Mouse (Mus musculus): ENCODE data around the gene Nlgn1.

Gene Nlgn1

DNA sequence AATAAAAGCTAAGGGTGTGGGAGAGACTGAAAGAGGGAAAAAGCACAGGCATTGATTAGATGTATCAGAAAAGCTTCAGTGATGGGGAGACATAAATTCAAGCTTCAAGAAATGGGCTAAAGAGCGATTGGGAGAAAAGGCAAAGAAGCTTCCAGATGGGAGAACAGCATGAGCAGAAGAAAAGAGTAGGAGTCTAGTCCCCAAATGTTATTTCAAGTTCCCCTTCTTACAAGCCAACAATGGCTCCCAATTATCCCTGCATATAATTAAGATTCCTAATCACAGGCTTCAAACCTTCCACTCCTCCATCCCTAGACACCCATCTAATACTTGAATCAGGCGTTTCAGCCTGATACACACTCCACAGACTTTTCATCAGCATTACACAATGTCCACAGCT lies 292.6 kb downstream of the Nlgn1 start:
- no peak for DNase-seq

DNA sequence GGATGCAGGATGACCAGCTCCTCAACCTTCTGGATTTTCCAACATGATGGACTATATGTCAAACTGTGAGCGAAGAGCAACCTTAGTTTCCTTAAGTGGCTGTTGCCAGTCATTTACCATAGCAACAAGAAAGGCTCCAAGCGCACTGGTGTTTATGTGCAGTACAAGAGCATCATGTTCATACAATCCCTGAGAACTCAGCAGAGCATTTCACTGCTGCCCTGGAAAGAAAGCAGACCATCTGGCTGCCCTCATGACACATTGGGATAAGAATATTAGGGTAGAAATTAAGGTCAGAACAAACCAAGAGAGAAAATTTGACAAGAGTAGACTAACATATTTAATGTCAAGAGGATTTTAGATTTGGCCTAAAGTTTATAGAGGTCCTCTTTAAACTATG lies 306.2 kb downstream of the Nlgn1 start:
- no peak for DNase-seq

DNA sequence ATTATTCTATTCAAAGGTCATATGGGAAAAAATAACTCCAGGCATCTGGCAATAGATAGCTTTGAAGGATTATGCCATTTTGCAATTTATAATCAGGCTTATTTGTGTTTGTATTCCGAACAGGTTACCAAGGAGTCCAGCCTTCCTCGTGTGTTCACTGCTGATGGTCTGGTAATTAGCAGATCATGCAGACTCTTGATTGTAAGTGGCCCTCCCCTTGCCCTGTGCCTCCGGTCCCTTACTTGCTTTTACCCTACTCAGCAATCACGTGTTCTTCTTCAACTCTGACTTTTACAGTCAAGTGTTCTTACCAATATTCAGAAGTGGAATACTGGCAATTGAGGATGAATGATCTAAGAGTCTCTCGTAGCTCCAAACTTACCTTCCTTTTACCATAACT lies 309.0 kb downstream of the Nlgn1 start:
- DNase-seq, result no peak

DNA sequence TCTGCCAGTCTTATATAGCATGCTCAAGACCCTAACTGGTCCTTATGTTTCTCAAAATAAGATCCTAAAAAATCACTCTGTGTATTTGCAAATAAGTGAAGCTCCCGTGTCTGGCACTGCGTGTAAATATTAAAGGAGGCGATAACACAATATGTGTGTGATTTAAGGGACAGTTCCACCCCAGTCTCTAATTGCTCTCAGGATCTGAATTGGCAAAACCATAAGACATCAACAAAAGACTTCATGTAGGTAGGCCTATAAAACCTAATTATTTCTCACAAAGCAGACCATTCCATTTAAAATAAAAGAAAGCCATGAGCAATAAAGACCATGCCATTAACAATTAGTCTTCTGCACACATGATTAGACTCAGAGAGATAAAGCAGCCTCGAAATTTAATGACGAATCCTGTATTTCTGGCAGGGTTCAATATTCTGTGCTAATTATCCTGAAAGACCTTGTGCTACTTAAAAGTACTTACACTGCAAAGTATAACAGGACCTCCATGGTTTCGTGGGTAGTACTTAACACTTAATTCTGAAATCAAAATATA lies 310.6 kb downstream of the Nlgn1 start:
- DNase-seq, result no peak

DNA sequence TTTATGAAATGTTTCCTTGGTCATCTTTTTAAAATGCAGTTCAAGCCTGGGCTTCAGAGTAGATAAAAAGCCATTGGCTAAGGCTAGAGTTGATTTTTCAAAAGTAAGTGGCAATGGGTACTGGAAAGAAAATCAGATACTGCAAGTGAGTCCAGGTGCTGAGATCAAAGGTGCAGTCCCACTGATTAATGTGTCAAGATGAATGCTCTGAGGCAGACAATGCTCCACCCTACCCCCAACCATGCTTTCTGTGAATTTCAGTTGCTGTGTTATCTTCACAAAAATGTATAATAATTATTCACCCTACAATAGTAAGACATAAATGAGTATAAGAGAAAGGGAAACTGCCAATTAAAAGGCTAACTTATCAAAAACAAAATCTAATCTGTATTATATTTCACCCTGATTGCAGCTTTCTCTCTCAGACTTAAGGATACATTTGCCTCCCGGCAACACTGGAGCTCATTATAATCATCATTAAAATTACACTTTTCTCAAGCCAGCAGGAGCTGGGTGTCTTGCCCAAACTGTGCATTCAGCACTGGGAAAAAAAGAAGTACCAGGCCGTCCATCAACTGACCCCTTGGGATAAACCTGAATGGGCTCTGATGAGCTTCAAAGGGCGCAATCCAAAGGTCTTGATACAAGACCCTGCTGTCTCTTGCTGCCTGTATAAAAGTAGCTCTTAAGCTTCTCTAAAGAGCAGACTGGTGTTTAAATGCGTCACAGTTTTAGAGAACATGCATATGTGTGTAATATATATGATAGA lies 320.8 kb downstream of the Nlgn1 start:
- no peak for DNase-seq

DNA sequence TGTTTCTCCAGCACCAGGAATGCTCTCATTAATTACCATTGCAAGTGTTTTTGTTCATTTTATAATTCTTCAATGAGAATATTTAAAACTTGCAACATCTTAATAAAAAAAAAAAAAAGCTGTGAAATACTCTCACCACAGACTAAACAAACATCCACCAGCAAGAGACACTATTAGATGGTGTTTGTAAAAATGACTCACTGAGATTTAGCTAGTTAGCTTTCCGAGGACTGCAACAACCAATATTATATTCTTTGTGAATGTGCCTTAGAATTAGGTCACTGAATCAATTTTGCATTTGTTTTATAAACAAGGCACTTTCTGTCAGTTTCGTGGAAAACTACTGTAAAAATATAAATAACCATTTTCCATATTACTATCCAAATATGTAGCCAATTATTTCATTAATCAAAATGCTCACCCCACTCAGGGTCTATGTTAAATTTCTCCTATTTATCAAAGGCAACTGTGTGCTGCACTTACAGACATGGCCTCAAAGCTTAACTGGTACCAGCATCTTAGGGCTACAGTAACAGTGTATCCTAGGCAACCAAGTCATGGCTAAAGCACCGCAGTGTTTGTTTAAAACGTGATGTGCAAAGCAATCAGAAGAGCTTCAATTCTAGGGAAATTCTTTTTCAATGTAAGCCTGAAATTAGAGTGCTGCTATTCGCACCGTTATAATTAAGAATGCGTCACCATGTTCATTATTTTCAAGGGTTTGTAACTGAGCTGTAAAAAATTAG lies 329.2 kb downstream of the Nlgn1 start:
- DNase-seq, result no peak

DNA sequence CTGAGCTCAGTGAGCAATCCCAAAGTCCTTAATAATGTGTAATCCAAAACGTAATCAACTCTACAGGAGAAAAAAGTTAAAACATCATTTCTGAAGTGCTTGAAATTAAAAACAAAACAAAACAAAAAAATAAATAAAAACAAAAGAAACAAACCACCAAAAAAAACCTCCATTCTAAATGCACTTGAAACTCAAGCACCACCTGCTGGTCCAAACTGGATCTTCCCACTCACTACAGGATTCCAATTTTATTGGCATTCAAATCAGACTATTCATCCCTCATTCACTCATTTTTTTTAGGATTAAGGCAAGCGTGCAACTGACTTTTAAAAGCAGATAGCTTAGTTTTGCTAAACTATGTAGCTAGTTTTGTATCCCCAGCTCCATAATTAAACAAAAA lies 329.9 kb downstream of the Nlgn1 start:
- no peak for DNase-seq

DNA sequence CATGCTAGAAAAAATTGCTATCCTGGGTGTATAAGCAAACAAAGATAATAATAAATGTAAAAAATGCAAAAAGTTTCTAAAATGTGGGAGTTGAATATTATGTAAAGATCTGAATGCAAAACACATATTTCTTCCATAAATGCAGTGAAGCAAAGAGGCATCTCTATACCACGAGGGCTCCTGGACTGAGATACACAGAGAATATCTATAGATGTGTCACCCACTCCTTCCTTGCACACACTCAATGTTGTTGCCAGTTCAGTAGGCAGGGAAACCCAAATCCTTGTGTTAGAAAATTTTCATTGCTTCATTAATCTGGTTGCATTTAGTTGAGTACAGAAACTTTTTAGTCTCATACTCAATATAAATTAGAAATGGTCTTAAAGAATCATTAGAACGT lies 364.7 kb downstream of the Nlgn1 start:
- no peak for DNase-seq

DNA sequence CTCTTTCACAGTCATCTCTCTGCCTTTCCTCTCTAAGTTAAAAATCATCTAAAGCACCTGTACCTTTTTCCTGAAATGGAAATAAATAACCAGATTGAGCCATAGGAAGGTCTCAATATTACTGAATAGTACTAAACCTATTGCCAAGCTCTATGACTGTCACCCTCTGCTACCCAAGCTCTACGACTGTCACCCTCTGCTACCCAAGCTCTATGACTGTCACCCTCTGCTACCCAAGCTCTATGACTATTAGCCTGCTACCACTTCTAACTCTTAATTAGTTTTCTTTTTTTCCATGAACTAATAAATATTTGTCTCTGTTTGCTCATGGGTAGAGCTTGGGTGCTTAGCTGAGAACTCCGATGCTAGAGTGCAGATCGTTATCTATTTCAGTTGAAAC lies 368.0 kb downstream of the Nlgn1 start:
- no peak for DNase-seq

DNA sequence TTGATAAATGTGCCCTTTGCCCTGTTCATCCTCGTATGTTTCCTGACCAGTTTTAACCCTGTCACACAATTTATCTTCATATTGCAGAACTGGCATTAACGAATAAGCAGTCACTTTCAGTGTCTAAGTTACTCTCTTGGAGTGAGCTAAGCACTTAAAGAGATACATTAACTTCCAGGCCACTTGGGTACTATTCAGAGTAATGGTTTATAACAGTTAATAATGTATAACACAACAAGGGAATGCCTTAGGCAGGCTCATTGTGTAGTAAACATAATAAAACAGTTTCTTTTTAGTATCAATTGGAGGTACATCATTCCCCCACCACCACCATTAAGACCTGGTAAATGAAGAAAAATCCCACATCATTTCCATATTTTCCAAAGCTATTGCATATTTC lies 368.7 kb downstream of the Nlgn1 start:
- no peak for DNase-seq

DNA sequence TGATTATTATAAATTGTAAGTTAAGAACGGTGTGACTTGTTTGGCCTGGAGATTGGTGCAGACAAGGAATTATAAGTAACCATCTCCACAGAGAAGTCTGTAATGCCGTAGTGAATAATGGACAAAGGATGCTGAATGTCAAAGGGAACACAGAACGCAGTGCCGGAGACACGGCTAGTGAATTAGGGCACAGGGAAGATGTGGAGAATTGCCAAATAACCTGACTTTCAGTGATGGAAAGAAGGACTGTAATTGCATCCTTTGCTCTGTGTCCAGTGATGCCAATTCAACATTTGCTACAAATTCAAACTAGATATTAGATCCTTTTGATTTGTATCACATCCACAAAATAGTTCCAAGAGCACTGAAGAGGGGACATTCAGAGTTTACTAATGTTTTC lies 415.7 kb downstream of the Nlgn1 start:
- DNase-seq, result no peak

DNA sequence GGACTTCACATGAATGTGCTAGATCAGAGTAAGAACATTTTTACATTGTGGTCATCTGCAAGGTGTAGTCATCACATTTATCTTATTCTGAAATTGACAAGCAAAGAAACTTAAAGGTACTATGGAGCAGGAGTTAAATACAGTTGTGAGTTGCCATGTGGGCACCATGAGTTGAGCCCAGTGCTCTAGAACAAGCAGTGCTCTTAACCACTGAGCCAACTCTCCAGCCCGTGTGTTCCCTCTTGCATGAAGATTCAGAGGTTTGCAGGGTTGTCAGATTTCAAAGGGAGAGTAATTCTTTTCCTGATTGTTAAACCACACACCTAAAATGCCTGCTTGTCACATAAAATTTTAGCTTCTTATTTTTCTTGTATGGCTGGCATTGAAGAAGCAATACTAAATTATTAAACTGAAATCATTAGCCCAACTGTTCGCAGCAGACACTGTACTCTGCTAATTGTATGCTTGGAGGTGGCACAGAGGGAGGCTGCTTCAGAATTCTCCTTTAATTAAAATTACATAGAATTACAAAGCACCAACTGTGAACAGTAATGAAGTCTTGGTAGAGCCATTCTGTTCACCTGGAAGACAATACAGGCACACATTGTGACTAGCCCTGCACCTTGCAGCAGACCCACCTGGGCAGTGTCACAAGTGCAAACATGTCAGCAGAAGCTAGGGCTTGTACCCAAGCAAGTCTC lies 417.7 kb downstream of the Nlgn1 start:
- no peak for DNase-seq

DNA sequence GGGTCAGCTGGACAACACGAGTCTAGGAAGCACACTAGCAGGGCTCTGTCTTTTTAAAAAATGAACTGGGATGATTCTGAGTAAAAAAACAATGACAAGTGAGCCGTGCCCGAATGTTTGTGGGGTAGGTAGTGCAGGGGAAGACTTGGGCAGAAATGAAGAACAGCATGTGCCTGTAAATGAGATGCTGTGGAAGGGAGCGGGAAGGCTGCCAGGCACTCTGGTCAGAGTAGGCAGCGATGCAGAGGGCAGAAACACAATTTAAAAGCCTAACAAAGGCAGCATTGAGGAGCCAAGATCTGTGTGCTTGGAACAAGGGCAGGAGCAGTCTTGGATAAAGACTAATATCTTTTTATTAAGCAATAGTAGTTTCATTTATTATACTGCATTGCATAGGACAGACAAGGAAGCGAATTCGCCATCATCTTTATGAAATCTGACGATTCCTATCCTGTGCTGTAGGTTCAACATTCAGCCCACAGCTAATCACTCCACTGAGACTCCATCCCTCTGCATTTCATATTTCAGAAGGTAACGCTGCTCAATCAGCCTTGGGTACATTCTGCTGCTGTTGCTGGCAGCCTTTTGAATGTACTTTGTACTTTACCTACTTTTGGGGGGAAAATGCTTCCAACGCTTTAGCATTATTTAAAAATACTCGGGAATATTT lies 429.0 kb downstream of the Nlgn1 start:
- DNase-seq, result no peak

DNA sequence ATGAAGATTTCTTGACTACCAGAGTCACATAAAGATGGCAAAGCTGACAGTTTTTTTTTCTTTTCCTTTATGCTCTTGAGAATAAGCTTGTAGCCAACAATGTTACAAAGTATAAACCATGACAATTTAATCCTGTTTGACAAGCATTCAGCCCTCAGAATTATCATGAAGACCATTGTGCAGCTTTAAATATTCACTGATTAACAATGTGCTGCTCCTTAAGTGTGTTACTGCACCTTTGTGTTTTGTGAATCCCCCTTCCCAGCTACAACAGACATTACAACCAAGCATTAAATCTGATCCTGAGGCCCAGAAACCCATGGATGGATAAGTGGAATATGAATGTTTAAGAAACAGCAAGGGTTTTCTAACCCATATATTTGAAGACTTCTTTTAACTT lies 434.8 kb downstream of the Nlgn1 start:
- DNase-seq, result no peak

DNA sequence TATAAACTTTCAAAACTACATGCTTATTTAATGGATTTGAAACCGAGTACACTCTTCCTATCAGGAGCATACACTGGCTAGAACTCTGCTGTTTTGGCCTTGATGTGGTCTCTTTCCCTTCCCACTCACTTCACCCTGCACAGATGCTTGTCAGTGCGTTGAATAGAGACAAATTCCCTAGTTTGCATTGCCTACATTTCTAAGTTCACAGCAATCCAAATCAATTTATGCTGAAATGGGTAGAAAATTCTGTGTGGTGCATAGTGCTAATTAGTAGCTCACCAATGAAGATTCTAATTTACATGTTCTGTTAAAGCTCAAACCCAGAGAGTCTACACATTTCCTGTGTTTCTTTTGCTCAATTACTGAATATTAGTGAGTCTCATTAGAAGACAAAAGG lies 447.5 kb downstream of the Nlgn1 start:
- DNase-seq, result no peak

DNA sequence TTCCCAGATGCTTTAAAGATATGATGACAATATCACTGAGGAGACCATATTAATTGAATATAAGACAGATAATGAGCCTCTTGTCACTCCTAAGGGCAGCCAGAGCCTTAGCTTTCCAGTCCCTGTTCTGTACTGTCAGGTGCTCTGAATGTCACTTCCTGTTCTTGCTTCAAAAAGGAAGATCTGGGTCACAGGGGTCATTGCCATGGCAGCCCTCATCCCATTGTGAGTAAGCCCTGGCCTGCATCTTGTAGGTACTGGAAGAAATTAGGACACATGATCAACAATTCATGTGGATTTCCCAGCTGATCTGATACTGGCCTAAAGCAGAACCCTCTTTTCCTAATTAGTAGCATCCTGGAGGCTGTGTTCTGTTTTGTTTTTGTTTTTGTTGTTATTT lies 463.1 kb downstream of the Nlgn1 start:
- no peak for DNase-seq

DNA sequence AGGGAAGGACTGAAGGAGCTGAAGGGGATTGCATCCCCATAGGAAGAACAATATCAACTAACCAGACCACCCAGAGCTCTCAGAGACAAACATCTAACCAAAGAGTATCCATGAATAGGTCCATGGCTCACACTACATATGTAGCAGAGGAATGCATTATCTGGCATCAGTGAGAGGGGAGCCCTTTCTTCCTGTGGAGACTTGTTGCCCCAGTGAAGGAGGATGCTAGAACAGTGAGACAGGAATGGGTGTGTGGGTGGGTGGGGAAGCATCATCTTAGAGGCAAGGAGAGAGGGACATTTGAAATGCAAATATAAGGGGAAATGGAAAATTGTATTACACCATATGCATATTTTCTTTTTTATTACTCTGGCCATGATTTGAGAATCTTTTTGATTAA lies 473.9 kb downstream of the Nlgn1 start:
- no peak for DNase-seq

DNA sequence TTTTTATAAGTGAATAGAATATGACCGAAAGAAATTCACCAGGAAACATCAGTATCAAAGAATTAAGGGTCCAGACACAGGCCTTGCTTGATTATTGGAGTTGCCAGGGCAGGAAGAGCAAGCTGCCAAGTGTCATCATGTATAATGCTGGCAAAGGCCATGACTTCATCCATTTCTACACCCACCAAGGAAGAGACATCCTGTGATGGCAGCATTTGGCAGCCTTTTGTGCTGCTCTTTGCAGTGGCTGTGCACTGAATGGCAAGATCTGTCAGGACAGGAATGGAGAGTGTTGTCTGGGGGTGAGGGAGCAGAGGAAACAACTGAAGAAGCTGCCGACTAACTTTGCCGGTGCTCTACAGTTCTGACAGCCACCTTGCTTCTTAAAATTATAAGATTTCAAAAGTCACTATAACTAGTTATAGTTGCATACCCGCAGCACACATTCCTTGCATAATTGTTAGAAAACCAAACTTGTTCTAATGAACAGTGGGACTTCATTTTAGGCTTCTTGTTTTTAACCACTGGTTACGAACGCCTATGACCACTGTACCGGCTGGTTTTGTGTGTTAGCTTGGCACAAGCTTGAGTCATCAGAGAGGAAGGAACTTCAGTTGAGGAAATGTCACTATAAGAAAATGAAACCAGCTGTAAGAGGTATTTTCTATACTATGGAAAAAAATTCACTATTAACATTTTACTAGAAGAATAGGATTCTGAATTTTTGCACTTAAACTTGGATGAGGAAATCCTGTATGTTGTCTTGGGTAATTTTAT lies 487.4 kb downstream of the Nlgn1 start:
- DNase-seq, result no peak

DNA sequence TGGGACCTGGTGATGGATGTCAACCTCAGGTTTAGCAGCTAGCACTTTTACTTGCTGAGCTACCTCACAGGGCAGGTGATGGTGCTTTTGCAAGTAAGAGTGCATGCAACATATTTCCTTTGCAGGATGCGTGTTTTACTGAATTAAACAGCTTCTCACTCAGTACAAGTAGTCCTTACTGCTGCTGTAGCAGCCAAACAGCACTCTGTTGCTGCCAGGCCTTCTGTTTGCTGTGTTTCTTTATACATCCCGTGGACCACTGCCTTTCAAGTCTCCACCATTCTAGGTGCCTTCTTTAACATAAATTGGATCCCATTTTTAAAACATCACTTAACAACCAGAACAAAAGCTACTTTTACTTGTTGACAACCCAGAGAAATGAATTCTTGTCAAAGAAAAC lies 502.0 kb downstream of the Nlgn1 start:
- no peak for DNase-seq

DNA sequence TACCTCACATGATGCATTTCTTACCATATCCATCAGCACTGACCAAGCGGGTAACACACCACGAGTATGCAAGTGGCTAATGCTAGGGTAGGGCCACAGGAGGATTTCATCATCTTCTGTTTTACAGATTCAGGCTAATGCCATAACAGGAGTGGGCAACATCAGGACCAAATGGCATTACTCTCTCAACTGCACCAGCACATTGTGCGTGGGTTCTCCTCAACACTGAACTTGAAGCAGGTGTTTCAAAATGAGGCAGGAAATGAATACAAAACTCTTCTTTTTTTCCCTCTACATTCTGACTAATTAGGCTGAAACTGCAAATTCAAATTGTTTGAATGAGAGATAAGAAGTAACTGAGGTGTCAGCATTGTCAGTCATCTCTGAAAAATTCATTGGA lies 518.9 kb downstream of the Nlgn1 start:
- DNase-seq, result no peak

DNA sequence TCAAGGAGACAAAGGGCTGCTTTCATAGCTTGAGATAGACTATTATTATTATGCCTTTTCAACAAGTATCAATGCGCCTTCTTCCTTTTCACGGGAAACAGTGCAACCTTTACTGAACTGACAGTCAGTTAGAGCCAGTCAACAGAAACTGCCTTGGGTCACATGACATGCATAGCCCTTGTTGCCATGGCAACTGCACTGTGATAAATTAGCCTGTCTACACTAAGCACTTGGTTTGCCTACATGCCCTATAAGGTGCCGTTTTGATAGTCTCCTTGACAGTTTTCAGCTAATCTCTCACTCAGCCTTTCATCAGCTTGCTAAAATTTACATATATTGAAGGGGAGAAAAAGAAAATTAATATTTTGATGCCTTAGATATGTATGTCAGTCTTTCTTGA lies 524.7 kb downstream of the Nlgn1 start:
- no peak for DNase-seq

DNA sequence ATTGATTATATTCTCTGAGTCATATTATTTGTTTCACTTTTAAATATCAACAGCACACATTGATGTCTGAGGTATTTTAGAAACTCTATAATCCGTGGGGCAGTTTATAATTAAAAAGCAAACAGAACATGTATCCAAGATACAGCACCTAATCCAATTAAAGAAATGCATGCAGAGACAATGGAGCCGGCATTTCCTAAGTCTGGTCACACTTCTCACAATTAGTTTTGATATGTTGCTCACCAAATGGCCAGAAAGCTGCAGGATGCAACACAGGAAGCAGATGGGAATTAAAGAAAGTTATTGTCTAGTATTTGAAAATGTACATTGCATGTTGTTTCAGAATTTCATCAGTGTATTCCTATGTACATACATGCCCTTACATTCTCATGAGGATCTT lies 550.6 kb downstream of the Nlgn1 start:
- no peak for DNase-seq

Measured in B cell, adult 2 months (primary cell).